Mouse (Mus musculus) forelimb bud, embryonic 11.5 days (tissue): Measurements from ENCODE around the gene Vmn1r152.
"Not testable (repeated sequence)": the region's sequence is repeated elsewhere in the genome, so short reads cannot be mapped to it uniquely, and the experiment has no call there.

Experiments used
- DNase-seq: peaks from one replicate; pipeline ENCODE4 v3.0.0-alpha.2; 2012; ENCODE audit warnings: low read depth, low spot score

The Vmn1r152 gene

DNA sequence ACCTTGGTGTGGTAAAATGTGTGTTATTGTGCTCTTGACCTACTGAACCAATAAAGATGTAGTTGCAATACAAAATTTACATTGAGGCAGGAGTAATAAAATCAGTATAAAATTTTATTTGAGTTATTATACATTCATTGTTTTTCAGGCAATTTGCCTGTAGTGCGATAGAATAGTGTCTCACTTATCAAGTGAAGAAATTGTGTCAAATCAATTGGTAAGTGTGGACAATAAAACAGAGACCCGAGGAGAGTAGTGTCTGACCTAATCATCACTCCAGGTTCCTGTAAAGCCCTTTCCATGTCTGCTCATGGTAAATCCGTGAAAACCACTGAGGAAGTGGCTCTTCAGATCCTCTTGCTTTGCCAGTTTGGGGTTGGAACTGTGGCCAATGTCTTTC is at the start of gene Vmn1r152:
Gene Vmn1r152, plus strand, starts transcription at position 301 of the 400 bp plus-strand sequence.
- DNase-seq: not testable (repeated sequence)

DNA sequence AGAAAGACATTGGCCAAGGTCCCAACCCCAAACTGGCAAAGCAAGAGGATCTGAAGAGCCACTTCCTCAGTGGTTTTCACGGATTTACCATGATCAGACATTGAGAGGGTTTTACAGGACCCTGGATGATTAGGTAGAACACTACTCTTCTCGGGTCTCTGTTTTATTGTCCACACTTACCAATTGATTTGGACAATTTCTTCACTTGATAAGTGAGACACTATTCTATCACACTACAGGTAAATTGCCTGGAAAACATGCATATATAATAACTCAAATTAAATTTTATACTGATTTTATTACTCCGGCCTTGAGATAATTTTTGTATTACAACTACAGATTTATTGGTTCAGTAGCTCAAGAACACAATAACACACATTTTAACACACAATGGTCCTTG is 23.2 kb upstream of the Vmn1r152 start, which contains the start of gene Vmn1r151:
Gene Vmn1r151, minus strand, starts transcription at position 101 of the 400 bp plus-strand sequence.
- not testable (repeated sequence) for DNase-seq

DNA sequence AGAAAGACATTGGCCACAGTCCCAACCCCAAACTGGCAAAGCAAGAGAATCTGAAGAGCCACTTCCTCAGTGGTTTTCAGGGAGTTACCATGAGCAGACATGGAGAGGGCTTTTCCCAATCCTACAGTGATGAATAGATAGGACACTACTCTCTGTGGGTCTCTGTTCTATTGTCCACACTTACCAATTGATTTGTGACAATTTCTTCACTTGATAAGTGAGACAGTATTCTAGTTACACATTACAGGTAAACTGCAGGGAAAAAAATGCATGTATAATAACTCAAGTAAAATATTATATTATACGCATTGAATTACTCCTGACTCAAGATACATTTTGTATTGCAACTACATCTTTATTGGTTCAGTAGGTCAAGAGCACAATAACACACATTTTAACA is 12.0 kb downstream of the Vmn1r152 start, which contains the start of gene Gm8677:
Gene Gm8677, minus strand, starts transcription at position 101 of the 400 bp plus-strand sequence.
- DNase-seq: not testable (repeated sequence)

DNA sequence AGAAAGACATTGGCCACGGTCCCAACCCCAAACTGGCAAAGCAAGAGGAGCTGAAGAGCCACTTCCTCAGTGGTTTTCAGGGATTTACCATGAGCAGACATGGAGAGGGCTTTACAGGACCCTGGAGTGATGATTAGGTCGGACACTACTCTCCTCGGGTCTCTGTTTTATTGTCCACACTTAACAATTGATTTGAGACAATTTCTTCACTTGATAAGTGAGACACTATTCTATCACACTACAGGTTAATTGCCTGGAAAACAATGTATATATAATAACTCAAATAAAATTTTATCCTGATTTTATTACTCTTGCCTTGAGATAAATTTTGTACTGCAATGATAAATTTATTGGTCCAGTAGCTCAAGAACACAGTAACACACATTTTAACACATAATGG is 42.5 kb downstream of the Vmn1r152 start, which contains the start of gene Gm4201:
Gene Gm4201, minus strand, starts transcription at position 101 of the 400 bp plus-strand sequence.
- not testable (repeated sequence) for DNase-seq
